Mouse (Mus musculus) kidney, adult 2 months (tissue): Measurements from ENCODE around the gene Mreg. TPM values are rescaled to one million over a fixed set of nuclear protein-coding genes. Genes with fewer than 3 reads are reported as not detected.

Experiments
- DNase-seq: peaks from one replicate; pipeline ENCODE4 v3.0.0; 2021
- H3K27ac ChIP-seq: fragments of 200-500 bp; 2 replicates; pipeline ENCODE4 v1.5.1; 2012; ENCODE audit warnings: low read depth, low read length, control low read depth, inconsistent platforms; ENCODE audit not compliant: insufficient read depth
- H3K27me3 ChIP-seq: fragments of 200-500 bp; replicated peaks from 2 replicates; pipeline ENCODE4 v1.6.1; 2012; ENCODE audit warnings: mild to moderate bottlenecking, moderate library complexity, low read length, inconsistent platforms; ENCODE audit not compliant: control insufficient read depth, insufficient read depth
- H3K36me3 ChIP-seq: fragments of 200-500 bp; 2 replicates; pipeline ENCODE4 v1.6.1; 2012; ENCODE audit warnings: mild to moderate bottlenecking, moderate library complexity, low read length, inconsistent platforms; ENCODE audit not compliant: control insufficient read depth, insufficient read depth
- H3K4me1 ChIP-seq: fragments of 200-500 bp; 2 replicates; pipeline ENCODE4 v1.6.1; 2011; ENCODE audit warnings: low read length; ENCODE audit not compliant: control insufficient read depth, insufficient read depth
- H3K4me3 ChIP-seq: fragments of 200-500 bp; 2 replicates; pipeline ENCODE4 v1.5.1; 2011; ENCODE audit warnings: mild to moderate bottlenecking, low read depth, low read length, control low read depth; ENCODE audit not compliant: insufficient read depth
- CTCF ChIP-seq: fragments of 200-500 bp; conservative IDR thresholded peaks from 2 replicates; pipeline ENCODE4 v1.5.1; 2011; ENCODE audit warnings: low read depth, mild to moderate bottlenecking, control low read depth, low read length, moderate library complexity, mixed read lengths; ENCODE audit not compliant: insufficient read depth, insufficient read length
- POLR2A ChIP-seq: fragments of 200-500 bp; IDR thresholded peaks from one replicate; pipeline ENCODE4 v1.6.1; 2011; ENCODE audit warnings: low read depth, low read length, control low read depth
- WGBS: fragments of 180-500 bp; shearing (Covaris S2); methylation state at CpG from one replicate; pipeline ENCODE4 v1.1.7; 2018; 5-methylcytosine and 5-hydroxymethylcytosine counted together
- polyA plus RNA-seq: library from polyadenylated mRNA; depleted of rRNA; stranded (reverse); fragments of >200 nt; gene quantifications from 2 replicates; pipeline ENCODE4 v1.2.3, GENCODE M21; 2012; rRNA removed

The Mreg gene
- polyA plus RNA-seq, 1 experiment: 3.2 TPM

DNA sequence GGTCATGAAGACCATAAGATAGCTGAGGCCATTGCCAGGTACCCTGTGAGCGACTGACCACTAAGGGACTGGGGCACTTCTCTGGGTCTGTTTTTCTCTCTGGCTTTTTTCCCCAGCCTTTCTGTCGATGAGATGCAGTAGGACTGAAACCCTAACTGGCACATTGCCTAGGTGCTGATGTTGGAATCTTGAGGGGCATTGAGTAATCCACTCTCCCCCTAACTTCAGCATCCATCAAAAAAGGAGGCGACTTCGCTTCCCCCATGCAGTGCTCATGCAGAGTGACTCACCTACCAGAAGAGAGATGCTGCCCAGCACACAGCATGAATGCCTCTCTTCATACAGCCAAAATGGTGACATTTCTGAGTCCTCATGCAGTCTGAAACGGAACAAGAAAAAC lies 97.9 kb downstream of the Mreg start:
- Histone ChIP-seq H3K27ac (no peak overlapping the region), H3K27me3 (no peaks in the 10 kb centered on the region), H3K4me1 (no peaks in the 10 kb centered on the region), H3K36me3 (no peaks in the 10 kb centered on the region), H3K4me3 (no peak overlapping the region)
- TF ChIP-seq CTCF: no peak
- TF ChIP-seq POLR2A: no peak
- DNase-seq: no peak
- 87% methylated on average over 5 of the region's 5 CpGs for WGBS

Other genes with a start within 250 kb of the Mreg start
- gene Pecr, start 72.0 kb upstream of the Mreg start, polyA plus RNA-seq: 215 and 254 TPM in 2 replicates
- gene Tmem169, start 72.1 kb upstream of the Mreg start, polyA plus RNA-seq: 4.2 and 5.9 TPM in 2 replicates
- gene Xrcc5, start 95.1 kb upstream of the Mreg start, polyA plus RNA-seq: 9.7 and 11.4 TPM in 2 replicates